Mouse (Mus musculus) G1E-ER4 (cell line): ENCODE results near the gene Banp. TPM values are rescaled to one million over a fixed set of nuclear protein-coding genes. Genes with fewer than 3 reads are reported as not detected.

Source experiments
- GATA1 ChIP-seq: IDR thresholded peaks from one replicate; pipeline ENCODE4 v1.8.0; 2012; ENCODE audit warnings: low read length, inconsistent platforms
- polyA plus RNA-seq: library from polyadenylated mRNA; stranded (reverse); fragments of >175 nt; gene quantifications from 2 replicates; pipeline ENCODE4 v1.2.3, GENCODE M21; 2012

Banp gene
- polyA plus RNA-seq, result 83.4 and 86.6 TPM in 2 replicates

- TF ChIP-seq GATA1, result no peak
These were observed at the start of gene Banp for GRCm38 (mm10) chr8:121949222-121949800. Gene Banp (plus strand): TSS chr8:121949750.

DNA sequence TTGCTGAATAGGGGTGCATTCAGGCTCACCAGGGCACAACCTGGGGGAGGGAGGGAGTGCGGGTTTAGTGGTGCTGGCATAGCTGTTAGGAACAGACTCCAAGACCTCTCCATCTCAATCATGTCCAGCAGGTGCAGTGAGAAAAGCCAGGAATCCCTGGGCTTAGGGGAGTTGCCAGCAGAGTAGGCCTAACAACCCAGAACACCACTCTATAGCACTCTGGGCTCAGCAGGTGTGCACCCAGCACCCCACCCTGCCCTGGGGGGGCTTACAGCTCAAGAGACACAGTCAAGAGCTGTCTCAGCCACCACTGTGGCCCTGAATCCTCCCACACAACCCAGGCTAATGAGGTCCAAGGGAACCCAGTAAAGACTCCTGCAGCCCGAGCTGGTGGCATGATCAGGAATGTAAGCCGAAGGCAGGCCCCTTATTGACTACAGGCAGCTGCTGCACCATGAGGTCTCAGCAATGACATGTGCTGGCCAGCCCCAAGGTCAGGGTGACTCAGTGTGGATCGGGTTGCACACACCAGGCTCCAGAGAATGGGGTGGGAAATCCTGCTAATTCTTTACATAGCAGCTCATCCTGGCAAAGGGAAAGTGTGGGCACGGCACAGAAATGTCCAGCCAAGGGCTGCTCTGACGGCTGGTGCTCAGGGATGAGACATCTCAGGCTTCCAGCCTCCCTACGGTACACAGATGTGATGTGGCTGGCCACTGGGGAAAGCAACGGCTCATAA, 47.9 kb upstream of the Banp start:
- TF ChIP-seq GATA1, result no peak

- no peak for TF ChIP-seq GATA1
These were observed 45.6 kb upstream of the Banp start for GRCm38 (mm10) chr8:121903977-121904376.

DNA sequence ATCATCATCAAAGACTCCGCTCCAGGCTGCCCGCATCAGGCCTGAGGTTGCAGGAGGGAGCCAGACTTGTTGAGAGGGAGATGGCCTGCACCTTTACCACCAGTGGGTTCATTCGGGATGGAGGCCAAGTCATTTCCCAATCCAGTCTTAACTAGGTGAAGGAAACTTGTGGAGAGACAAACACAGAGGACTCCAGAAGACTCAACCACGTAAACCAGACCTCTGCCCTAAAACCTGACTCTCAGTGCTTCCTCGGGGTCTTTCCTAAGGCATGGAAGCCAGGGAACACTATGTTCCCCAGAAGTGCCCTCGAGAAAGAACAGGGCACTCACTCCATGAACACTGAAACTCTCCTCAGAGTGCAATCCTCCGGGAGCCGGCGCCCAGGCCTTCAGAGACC, 44.6 kb upstream of the Banp start:
- no peak for TF ChIP-seq GATA1

DNA sequence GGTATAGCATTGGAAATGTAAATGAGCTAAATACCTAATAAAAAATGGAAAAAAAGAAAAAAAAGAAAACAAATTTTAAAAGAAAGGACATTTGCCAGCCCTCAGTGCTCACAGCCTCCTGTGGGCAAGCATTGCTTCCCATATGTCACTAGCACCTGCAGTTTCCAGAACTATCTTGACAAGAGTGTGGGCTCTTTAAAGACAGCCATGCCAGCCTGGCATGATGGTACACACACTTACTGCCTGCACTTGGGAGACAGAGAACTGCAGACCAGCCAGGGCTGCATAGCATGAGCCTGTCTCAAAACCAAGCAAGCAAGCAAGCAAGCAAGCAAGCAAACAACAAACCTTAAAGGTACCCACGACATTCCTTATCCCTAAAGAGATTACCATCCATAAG, 44.1 kb upstream of the Banp start:
- TF ChIP-seq GATA1, result no peak

- TF ChIP-seq GATA1, result no peak
These were observed 43.7 kb upstream of the Banp start for GRCm38 (mm10) chr8:121905864-121906263.

DNA sequence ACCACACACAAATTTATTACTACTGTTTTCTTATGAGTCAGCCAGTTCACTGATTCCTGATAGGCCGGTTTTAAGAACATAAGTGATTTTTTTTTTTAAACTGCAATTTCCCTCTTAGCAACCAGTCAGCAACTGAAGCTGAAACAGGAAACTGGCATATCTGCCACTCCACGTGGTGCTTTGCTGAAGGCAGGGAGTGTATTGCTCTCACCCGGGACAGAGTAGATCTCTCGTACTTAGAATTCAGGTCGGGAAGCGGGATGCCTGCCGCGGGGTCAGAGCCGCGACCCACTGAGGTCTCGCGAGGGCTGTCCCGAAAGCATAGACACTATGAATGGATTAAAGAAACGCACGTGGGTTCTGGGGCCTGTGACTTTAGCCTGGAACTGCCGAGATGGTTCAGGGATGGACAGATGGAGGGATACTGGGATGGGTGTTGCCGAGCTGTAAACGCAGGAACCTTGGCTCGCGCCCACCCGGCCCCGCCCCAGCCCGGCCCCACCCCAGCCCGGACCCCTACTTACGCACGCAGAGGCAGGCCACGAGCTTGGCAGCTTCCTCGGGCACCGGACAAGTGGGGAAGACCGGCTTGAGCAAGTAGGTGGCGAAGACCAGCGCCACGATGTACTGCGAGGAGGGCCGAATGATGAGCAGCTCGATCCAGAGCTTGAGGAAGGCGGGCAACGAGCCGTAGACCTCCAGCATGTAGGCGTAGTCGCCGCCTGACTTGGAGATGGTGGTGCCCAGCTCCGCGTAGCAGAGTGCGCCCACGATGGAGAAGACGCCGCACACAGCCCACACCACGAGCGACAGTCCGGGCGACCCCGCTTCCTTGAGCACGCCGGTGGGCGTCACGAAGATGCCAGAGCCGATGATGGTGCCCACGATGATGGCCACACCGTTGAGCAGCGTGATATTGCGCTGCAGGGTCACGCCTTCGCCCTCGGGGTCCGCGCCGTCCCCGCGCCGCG, 42.7 kb upstream of the Banp start:
- no peak for TF ChIP-seq GATA1

DNA sequence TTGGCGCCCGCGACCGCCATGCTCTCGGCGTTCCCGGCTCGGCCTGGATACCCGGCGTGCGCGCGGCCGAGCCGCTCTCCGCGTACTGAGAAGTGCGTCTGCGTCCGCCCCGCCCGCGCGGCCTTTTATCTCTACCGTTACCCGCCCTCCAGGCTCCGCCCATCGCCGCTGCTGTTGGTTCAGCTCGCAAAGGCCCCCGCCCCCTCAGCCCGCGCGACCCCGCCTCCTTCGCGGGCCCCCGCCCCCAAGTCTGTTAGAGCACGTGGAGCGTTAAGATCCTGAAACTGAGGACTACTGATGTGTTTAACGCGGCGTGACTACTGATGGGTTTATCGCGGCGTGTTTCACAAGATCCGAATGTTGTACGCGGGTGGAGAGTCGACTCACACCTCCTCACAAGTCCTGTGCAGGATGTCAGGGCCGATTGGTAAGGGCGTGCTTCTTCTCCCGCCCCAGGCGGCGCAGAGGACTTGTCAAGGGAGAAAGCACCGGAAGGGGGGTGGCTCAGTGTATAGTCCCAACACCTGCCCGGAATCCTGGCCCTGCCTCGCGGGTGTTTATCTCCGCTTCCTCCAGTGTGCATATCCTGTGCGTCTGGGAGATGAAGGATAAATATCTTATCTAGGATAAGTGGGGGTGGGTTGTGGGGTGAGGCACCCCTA, 41.8 kb upstream of the Banp start, which contains the start of gene Slc7a5:
Gene Slc7a5 (minus strand): TSS at position 108 of the 662 bp plus-strand sequence.
- peak; percentile 65 for TF ChIP-seq GATA1

- TF ChIP-seq GATA1, result no peak
These were observed 41.0 kb upstream of the Banp start for GRCm38 (mm10) chr8:121908378-121909147.

- no peak for TF ChIP-seq GATA1
These were observed 40.4 kb upstream of the Banp start for GRCm38 (mm10) chr8:121909148-121909541.

GRCm38 (mm10) chr8:121909663-121910062, 39.9 kb upstream of the Banp start:
- no peak for TF ChIP-seq GATA1

- no peak for TF ChIP-seq GATA1
These were observed 38.1 kb upstream of the Banp start for GRCm38 (mm10) chr8:121911400-121911799.

DNA sequence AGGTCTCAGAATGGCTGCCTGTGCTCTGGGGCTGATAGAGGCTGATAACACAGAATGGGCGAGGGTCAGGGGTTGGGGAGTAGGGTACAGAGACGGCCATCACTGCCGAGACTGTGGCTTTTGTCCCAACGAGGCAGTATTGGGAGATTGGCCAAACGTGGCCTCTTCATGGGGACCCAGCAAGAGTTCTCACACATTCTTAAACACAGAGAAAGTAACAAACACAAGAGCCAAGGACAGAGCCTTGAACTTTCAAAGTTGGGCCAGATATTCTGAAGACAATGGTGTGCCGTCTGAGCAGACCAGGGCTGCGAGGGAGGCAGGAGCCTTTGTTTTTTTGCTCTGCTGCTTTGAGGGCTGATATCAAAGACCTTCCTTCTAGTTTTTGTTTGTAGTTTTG, 37.6 kb upstream of the Banp start:
- TF ChIP-seq GATA1, result no peak

DNA sequence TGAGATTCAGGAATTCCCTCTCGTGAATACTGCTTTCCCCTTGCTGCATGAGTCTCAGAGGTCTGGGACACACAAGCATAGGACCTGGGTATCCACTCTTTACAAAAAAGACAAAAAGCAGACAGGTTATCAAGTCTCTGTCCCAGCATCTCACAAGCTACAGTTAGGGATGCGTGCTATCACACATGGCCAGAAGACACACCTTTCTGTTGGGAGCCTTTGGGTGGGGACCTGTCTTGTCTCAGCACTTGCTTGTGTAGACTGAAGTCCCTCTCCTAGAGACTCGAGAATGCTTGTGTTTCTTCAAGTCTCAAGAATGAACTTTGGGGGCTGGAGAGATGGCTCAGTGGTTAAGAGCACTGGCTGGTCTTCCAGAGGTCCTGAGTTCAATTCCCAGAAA, 36.7 kb upstream of the Banp start:
- no peak for TF ChIP-seq GATA1

DNA sequence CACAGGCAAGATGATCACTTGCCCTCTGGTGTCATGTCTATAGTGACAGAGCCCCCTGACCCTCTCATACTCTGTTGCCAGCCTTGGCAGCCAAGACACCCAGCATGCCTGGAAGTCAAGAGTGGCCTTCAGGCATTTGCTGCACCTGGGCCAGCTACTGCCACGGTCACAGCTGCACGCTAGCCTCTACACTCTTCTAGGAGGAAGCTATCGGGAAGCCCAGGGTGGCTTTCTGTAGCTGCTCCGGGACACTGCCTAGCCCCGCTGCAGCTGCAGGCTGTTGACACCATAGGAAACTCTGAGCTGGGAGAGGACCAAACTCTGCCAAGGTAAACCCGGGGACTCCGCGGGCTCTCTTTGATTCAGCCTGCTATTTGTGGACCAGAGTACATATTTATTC, 36.2 kb upstream of the Banp start:
- TF ChIP-seq GATA1, result no peak

- no peak for TF ChIP-seq GATA1
These were observed 30.4 kb upstream of the Banp start for GRCm38 (mm10) chr8:121919158-121919557.
